Mouse (Mus musculus): ENCODE results near the gene Izumo2.

Gene Izumo2

GRCm38 (mm10) chr7:44760366-44760765 lies 51.8 kb downstream of the Izumo2 start:
- DNase-seq (ENCODE audit: low spot score in 2 of 2), result no peak

DNA sequence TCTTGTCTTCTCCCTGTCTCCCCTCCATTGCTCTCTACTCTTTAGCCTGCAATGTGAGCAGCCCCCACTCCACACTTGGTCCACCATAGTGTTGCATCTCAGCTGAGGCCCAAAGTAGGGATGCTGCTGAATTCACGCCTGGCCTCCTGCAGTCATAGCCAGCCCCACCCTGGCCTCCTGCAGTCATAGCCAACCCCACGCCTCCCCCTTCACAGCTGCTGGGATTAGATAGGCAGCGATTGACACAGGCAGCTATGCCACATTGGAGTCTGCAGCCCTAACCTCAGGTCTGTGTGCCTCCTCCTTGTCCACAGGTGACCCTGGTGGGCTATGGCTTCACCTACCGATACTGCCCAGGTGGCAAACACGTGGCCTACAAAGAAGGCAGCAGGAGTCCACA lies 59.6 kb downstream of the Izumo2 start:
- DNase-seq (ENCODE audit: low spot score in 2 of 2), result no peak
